Mouse (Mus musculus): Measurements from ENCODE around the gene Adamts4. TPM values are rescaled to one million over a fixed set of nuclear protein-coding genes. Genes with fewer than 3 reads are reported as not detected.
"Not testable (repeated sequence)": the region's sequence is repeated elsewhere in the genome, so short reads cannot be mapped to it uniquely, and the experiment has no call there.

The Adamts4 gene
- total RNA-seq, 2 experiments from 2014 or later = 0.79 to 4.2 TPM

DNA sequence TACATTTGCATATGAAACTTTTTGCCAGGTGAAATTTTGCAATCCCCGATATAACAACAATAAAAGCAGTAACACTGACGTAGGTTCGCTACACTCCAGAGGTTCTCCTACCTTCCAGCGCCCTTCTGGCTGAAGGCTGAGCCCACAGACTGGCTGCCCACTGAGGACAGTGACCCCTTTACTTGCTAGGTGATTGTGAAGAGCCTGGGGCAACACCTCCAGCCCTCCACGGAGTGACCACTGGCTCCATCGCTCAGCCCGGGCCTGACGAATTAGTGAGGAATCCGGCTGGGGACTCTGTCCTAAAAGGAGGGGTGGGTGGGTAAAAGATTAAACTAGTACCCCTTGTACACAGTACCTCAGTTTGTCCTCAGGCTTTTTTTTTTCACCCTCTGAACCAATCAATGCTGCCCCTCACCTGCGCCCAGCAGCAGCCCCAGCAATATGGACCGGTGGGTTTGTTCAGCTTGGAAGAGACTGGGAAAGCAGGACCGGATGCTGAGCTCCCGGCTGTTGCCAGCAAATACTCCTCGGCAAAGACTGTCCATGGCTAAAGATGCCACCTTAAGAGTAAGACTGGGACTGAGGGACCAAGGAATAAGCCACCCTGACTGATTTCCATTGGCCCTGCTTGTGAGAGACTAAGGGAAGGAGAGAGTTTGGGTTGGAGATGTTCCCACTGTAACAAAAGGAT is 28.9 kb downstream of the Adamts4 start:
- no peak for DNase-seq

DNA sequence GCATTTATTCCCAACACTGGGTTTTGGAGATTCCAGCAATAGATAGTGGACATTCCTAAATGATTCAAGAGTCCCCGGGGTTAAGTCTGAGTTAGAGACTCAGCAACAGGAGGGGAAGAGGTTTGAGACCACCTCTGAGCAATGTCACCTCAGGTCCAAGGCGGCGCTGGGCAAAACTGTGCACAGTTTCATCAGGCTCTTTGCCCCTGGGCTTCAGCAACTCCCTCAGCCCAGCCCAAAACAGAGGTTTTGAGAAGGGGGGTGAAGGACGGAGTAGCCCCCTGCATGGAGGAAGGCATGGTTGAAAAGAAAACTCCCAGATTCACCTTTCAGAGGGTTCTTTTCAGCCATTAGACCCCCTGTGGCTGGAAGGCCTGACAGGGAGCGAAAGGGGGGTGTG is 29.5 kb downstream of the Adamts4 start:
- no peak for DNase-seq

DNA sequence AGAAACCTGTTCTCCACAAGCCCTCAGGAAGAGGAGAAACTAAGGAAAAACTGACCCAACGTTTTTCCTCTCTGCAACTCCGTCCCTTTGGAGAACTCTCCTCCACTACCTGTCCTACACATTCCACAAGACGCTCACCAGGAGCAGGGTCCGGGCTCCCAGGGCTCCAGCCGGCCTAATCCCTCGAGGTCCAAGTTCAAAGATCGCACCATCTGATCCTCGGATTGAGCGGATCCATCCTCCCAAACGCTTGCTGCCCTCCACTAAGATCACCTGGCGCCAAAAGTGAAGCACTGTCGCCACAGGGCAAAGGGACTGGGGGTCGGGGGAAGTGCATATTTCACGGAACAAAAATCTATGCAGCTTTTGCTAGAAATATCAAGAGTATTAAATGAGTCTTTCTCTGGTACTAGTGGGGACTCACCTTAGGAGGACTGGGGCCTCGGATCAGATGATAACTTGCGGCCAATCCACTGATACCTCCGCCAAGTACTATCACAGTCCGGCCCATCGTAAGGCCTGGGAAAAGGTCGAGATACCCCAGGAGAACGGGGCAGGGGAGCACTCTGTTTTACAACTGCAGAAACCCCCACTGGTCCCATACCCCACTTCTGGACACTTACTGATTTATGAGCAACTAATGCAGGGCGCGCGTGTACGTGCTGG is 30.2 kb downstream of the Adamts4 start:
- peak in 1 of 2 experiments; percentile 38 for DNase-seq

DNA sequence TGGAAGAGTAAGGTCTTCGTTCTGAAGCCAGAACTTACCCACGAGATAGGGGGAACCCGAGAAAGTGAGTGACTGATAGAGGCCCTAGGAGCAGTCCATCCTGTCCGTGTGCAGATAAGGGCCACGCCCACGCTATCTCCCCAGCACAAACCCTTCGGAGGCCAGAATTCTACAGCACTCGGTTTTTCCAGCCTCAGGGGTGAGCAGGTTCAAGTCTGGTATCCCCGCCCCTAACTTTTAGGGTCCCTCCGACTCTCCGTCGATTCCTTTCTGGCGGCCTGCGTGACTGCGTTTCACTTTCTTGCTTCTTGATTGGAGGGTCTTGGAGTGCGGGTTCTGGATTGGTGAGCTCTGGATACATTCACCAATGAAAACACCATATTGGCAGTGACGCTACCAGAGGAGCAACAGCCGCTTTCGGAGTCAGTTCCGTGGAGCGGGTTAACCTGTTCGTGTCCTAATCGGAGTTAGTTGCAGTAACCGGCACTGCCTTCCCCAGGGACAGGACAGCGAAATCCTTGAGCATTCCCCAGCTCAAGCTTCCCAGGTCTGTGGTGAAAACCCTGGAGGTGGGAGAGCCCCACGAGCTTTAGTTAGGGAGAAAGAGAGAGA is 30.8 kb downstream of the Adamts4 start, which contains the start of gene Ppox:
Gene Ppox (minus strand): TSS at position 271 of the 612 bp plus-strand sequence.
- peak; percentile 90 to 91 for DNase-seq

DNA sequence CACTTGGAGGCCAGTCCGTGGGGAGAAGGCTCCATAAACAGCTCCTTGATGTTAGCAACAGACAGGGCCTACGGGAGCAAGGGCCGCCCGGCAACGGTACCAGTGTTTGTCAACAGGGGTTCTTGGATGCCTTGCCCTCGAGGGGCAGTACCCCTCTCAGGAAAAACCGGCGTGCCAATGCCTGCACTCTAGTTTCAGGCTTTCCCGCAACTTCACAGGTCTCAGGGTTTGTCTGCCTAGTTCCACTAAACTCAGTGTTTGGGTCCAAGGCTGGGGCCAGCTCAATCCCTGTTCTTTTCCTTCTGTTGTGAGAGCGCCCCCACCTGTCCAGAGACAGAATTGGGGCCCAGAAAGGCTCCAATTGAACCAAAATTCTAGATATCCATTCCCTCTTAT is 31.3 kb downstream of the Adamts4 start:
- DNase-seq = peak; percentile 87 to 90

DNA sequence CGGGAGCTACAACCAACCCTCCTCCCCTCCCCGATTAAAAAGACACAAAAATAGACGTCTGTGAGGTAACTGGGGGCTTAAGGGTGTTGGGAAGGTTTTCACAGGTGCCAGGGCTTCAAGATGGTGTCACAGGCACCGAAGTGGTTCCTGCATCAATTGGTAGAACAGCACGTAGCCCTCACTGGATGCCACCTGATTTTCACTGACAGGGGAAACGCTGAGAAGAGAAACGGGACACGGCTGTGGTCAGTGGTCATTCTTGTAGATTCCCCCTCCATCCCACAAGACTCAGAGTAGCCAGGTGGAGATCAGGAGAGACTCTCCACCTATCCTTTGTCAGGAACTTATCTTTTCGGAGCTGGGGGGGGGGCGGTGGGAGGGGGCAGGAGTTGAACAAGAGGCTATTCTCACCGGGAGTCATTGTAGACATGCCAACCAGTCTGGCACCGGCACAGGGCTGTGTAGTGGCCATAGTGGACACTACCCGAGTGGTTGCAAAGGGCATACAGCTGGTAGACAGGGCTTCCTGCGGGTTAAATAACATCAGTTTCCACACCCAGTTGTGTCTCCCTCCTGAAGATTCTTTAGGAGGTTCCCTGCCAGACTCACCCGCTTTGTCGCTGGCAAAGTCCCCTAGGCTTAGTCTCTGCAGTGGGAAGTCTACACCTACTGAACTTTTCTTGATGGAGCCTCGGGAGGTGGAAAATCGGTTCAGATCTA is 32.0 kb downstream of the Adamts4 start:
- DNase-seq = no peak

DNA sequence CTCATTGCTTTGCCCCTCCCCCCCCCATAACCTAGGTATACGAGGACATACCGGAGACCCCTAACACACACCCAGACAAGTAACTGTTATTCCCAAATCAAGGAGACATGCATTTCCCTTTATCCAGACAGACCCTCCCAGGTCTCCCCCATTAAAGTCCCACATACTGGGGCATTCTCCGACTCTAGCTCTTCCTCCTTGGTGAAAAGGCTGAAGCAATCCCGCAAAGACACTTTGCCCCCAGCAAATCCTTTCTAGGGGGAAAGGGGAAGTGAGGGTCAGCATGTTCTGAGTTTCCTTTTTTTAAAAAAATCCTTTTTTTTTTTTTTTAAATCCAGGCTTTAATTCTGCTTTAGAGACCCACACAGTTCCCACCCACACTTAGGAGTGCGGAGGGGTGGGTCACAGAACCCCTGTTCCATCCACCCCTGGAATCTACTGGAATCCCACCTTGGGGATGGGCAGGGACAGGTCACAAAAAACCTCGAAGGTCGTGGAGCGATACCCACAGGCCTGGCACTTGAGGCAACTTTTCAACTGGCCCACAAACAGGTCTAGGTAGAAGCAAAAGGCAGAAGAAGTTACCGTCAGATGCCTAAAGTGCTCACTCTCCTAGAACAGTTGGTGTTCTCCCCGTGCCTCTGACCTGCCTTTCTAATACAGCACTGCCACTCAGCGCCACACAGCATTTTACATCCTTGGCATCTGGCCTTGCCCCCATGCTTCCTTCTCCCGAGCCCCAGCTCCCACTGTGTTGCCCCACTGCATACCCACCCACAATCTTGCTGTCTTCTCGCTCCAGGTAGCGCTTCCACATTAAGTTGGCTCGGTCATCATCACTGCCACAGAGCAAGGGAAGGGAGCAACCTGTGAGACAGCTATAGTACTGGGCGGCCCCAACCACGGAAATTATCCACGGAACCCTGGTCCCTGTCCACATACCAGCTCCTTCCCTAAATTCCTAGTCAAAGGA is 33.3 kb downstream of the Adamts4 start:
- no peak for DNase-seq

DNA sequence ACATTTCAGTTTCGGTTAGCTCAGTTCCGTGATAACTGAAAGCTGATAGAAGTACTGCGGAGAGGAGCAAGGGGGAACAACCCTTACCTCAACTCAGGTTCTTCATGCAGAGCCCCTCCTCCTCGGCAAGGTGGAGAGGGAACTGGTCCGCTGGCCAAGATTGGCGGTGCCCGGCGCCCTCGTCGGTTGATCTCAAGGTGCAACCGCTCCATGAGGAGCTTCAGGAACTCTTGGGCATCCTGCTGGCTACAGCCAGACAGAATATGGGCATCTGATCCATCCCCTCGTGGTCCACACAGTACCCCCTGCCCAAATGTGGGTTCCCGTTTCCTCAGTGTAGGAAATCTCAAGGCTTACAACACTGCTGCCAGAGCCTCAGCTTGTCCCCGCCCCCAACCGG is 34.3 kb downstream of the Adamts4 start:
- no peak for DNase-seq

DNA sequence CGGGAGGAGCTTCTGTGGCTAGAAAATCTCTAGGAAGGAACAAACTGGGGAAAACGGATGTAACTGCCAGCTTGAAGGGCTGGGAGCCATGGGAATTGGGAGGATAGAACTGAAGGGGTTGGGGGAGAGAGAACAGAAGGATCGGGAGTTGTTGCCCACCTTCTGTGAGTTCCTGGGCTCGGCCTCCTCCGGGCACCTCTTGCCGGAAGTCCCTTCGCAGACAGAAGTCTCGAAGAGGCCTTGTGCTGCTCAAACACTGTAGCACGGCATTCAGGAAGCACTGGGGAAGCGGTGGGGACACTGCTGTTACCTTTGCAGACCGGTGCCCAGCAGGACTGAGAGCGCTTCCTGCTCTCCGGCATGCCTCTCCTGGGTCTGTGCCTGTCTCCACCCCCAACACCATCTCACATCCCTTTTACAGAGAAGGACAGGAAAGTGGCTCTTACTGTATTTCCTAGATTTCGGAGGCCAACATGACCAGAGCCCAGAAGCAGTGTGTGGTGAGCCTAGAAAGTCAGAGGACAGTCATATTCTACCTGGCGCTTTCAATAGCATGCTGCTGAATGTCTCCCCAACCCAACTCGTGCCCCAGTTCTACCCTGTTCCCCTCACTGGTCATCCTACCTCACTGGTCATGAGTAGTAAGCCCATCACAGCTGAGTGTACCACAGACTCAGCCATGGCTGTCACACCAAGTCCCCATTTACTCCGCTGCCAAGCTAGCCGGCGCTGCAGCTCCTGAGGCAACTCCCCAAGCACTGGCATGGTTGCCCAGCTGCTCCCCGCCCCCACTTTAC is 35.1 kb downstream of the Adamts4 start:
- DNase-seq = no peak

DNA sequence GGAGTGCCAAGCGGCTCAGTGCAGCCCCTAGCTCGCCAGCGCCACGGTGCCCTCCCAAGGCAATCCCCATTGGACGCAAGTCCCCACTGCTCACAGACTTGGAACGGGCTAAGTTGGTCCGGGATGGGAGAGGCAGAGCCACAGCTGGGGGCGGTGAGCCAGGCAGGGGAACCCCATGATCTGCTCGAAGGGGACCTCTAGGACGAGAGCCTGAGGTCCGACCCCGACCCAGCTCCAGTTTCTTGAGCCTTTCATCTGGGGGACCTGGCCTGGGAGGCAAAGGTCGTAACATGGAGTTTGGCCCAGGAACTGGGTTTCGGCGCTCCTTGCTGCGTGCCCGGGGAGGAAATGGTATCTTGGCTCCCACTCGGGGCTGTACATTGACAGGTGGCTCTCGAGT is 36.3 kb downstream of the Adamts4 start:
- DNase-seq = no peak

DNA sequence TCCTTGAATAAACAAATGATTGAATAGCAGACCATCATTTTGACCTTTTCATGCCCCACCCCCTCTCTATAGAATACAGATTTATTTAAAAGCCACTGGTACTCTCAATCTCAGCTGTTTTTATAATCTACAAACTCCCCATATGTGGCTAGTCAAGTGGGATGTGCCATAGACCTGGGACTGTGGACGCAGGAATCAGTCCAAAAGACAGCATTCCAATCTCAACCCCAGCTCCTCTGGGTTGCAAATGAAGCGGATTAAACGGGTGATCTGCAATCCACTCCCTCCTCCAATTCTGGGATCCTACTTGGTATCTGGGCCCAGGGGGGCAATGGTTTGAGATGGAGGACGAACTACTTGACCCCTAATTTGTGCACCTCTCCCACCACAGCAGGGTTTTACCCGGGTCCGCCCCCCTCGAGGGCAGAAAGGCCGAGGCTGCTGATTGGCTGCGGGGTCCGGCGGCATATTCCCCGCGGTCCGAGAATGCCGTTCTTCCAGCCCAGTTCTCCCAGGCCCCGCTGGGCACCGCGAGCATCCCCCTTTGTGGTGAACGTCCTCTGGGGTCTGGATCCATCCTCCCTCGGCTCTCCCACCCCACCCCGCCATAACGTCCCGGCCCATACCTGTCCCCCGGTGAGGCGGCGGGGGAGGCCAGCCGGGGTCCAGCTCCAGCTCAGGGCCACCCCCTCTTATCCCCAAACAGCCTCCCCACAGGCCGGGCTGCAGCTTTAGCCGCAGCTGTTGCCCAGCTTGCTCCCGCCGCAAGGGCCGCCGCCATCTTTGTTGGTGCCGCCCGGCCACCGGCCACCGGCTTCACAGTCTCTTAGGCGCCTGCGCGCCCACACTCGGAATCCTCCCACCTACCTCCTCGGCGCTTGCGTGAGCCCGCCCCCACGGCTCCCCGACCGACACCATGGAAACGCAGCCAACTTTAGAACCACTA is 37.2 kb downstream of the Adamts4 start, which contains the start of gene Usp21:
Gene Usp21 (minus strand): TSS at position 856 of the 946 bp plus-strand sequence.
- DNase-seq = peak; percentile 97 to 98

DNA sequence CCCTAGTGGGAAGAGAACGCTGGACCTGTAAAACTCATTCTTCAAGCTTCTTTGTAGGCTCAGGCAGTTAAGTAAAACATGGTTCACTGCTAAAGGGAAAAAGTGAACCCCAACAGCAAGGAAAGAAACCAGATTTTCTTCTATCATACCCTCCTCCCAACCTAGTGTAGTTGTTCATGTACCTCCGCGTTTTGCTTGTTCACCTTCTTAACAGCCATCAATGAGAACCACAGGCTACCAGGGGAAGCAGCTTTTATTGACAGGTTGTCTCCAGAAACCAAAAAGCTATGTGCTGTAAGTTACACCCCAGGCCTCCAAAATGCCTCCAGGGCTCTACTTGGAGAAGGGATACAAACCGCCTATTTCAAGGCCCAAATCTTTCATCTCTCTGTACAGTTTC is 38.1 kb downstream of the Adamts4 start:
- DNase-seq = no peak

DNA sequence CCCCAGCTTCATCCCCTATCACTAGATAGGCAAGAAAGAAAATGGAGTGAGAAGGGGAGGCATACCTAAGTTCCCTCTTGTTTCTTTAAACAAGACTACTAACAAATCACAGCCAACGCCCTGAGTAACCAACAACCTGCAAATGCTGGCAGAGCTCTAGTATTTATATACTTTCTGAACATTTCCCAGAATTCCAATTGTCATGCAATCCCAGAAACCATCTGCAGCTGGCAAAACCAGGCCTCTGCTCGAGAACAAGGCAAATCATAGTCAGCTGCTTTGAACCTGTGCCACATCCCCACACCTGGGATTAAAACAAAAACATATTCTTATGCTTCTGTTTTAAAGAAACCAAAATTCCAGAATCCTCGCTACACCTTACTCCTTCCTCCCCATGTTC is 43.1 kb downstream of the Adamts4 start:
- DNase-seq = no peak

DNA sequence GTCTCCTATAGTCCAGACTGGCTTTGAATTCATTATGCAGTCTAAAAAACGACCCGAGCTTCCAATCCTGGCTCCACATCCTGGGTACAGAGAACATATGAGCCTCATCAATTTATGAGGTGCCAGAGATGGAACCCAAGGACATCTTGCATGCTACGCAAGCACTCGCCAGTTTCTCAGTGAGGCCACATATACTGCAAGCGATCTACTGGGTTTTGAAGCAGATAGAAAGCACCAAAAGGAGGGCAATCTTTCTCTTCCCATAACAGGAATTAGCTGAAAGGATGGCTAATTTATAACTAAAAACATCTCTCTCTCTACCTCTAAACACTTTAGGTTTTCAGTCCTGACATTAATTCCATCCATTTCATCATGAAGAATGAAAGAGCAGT is 43.7 kb downstream of the Adamts4 start:
- DNase-seq = no peak

DNA sequence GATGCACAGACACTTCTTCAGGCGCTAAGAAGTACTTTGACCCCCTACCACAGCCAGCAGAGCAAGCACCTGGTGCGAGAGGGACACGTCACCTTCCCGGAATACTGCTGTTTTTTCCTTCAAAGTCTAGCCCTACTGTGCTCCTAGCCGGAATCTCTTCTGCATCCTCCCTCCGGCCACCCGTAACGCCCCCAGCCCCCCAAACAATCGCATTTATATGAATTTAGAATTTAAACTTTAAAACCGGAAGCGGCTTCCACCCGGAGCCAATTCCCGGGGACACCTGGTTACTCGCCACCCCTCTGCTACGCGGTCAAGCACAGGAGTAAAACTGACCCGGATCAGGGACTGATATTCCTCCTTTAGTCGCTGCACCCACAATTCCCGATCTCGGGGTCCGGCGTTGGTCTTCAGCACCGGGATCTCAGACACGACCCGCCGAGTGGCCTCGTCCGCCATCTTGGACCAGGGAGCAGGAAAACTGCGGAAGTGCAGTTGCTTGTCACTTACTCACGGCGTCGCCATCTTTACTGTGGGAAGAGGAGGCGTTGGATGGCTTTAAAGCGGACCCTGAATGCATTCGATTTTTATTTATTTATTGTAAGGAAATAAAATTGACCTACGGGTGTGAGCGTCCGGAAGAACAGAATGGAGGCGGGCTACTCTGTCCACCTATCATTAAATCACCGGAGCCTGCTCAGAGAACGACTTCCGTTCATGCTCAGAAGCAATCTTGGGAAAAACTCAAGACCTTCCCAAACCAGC is 44.3 kb downstream of the Adamts4 start, which contains the start of gene Ufc1:
Gene Ufc1 (minus strand): TSS at position 727 of the 765 bp plus-strand sequence.
- DNase-seq = peak; percentile 80 to 82

DNA sequence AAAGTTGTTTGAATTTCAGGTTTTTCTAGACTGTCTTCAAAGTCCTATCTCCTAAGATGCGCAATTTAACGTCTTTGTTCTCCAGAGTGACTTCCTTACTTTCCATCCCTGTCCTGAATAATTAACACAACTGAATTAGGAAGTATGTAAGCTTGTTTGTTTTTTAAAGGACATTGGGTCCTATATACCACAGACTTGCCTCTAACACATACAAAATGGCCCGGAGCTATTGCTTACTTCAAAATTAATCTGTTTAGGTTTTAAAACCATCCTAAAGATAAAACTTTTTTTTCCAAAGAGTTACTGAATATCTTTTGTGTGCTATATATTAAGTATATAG is 44.8 kb downstream of the Adamts4 start:
- DNase-seq = no peak

DNA sequence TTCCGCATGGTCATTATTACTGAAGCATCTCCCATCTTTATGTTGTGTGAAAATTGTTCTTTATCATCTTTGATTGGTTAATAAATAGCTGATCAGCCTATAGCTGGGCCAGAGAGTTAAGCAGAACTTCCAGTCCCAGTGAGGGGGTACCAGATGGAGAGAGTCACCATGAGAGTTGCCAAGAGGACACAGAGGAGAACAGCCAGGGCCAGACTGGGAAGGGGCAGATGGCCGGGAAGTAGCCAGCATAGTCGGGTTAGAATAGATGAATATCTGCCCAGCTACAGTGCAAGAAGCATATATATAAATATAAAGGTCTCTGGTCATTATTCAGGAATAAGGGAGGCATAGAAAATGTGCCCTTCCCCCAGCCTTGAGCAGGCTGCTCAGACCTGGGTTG is 48.0 kb downstream of the Adamts4 start:
- DNase-seq = no peak

DNA sequence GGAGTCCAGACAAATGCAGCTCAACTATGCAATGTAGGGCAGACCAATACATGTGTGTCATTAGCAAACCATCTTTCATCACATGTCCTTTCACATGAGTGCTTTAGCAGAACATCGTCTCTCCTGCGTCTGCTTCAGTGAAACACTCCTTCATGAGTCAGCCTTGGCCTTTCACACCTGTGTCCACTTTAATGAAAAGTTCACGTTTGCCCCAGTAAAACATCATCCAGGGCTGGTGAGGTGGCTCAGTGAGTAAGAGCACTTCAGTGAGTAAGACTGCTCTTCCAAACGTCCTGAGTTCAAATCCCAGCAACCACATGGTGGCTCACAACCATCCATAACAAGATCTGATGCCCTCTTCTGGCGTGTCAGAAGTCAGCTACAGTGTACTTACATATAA is 55.9 kb downstream of the Adamts4 start:
- not testable (repeated sequence) for DNase-seq

DNA sequence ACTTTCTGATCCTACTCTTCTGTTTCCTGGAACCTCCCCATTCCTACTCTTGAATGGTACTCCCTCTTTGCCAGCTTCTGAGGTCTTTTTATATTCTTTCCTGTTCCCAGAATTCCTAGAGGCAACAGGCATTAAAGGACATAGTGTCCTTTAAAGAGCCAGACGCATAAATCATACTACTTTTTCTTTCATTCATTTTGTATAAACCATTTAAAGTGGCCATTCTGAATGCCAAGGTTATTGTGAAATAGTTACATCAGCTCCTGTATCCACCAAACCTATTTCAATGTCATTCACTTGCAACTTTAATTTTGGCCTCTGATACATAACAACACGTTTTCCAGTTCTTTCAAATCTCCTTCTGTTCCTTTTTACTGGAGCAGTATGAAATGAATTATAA is 59.1 kb downstream of the Adamts4 start:
- no peak for DNase-seq

Measured in adrenal gland, postnatal 36 days (tissue).